Mouse (Mus musculus): ENCODE data around the gene Arhgef17. TPM values are rescaled to one million over a fixed set of nuclear protein-coding genes. Genes with fewer than 3 reads are reported as not detected.

Gene Arhgef17
- polyA plus RNA-seq, 1 experiment, result 8.0 TPM

DNA sequence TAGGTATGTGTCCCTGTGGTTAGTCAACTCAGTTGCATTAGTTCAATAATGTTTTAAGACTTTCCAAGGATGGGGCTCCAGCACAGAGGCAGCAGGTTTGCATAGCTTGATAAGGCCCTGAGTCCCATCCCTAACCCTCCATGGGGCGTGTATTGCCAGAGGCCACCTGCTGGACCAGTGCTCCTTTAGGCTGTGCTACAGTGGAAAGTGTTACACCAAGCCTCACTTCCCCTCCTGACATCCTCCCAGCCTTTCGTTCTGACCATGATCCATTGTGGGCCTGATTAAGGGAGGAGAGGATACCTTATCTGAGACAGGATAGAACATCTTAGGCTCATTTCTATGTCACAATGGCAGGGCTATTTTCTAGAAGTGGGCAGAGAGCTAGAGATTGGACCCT lies 88.0 kb downstream of the Arhgef17 start:
- Histone ChIP-seq H3K27me3 (ENCODE audit: control insufficient read depth, insufficient read depth, low read length) (no peaks in the 10 kb centered on the region), H3K4me1 (ENCODE audit: control insufficient read depth, insufficient read depth, insufficient read length, low read length) (peaks cover 6% of the 10 kb centered on the region; the same call in 1 of the 2 replicates), H3K36me3 (ENCODE audit: control insufficient read depth, insufficient read depth, low read length) (no peaks in the 10 kb centered on the region), H3K27ac (ENCODE audit: insufficient read depth, low read depth, low read length) (no peak overlapping the region), H3K4me3 (ENCODE audit: low read depth, low read length) (no peak overlapping the region)
- TF ChIP-seq CTCF (IDR thresholded peaks at IDR 0.05; ENCODE audit: extremely low read depth, insufficient read length, insufficient replicate concordance, low read depth, low read length), result no peak
- TF ChIP-seq POLR2A (IDR thresholded peaks at IDR 0.05; ENCODE audit: low read depth, low read length), result no peak
- WGBS, result 86% methylated on average over 2 of the region's 2 CpGs

DNA sequence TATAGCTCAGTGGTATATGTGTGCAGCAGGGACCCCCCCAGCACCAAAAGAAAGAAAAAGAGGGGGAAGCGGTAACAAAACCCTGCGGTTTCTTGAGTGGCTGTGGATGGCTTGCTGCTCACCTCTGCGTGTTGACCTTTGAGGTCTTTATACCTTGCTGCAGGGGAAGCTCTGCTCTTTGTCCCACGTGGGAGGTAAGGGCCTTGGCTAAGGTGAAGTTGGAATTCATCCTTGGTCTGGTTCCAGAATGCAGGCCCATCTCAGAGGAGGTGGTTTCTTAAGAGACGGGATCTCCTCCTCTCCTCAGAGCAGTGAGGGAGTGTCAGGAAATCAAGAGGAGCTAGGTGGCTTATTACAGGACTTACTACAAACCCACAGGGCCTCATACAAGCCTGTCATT lies 89.7 kb downstream of the Arhgef17 start:
- H3K27me3 ChIP-seq (ENCODE audit: control insufficient read depth, insufficient read depth, low read length), result no peaks in the 10 kb centered on the region
- H3K36me3 ChIP-seq (ENCODE audit: control insufficient read depth, insufficient read depth, low read length), result no peaks in the 10 kb centered on the region
- 93% methylated on average over 5 of the region's 5 CpGs for WGBS
- peaks cover 6% of the 10 kb centered on the region; the same call in 1 of the 2 replicates for H3K4me1 ChIP-seq (ENCODE audit: control insufficient read depth, insufficient read depth, insufficient read length, low read length)
- no peak overlapping the region for H3K27ac ChIP-seq (ENCODE audit: insufficient read depth, low read depth, low read length)
- H3K4me3 ChIP-seq (ENCODE audit: low read depth, low read length), result no peak overlapping the region
- TF ChIP-seq POLR2A (IDR thresholded peaks at IDR 0.05; ENCODE audit: low read depth, low read length) (no peak), CTCF (IDR thresholded peaks at IDR 0.05; ENCODE audit: extremely low read depth, insufficient read length, insufficient replicate concordance, low read depth, low read length) (no peak)

- Histone ChIP-seq H3K36me3 (ENCODE audit: control insufficient read depth, insufficient read depth, low read length) (no peaks in the 10 kb centered on the region), H3K27ac (ENCODE audit: insufficient read depth, low read depth, low read length) (no peak overlapping the region), H3K4me3 (ENCODE audit: low read depth, low read length) (no peak overlapping the region), H3K4me1 (ENCODE audit: control insufficient read depth, insufficient read depth, insufficient read length, low read length) (peaks cover 6% of the 10 kb centered on the region; the same call in 1 of the 2 replicates), H3K27me3 (ENCODE audit: control insufficient read depth, insufficient read depth, low read length) (no peaks in the 10 kb centered on the region)
- 92% methylated on average over 6 of the region's 6 CpGs for WGBS
- TF ChIP-seq CTCF (IDR thresholded peaks at IDR 0.05; ENCODE audit: extremely low read depth, insufficient read length, insufficient replicate concordance, low read depth, low read length) (no peak), POLR2A (IDR thresholded peaks at IDR 0.05; ENCODE audit: low read depth, low read length) (no peak)
These were observed 90.3 kb downstream of the Arhgef17 start for GRCm38 (mm10) chr7:100841608-100842007.

- TF ChIP-seq POLR2A (IDR thresholded peaks at IDR 0.05; ENCODE audit: low read depth, low read length) (no peak), CTCF (IDR thresholded peaks at IDR 0.05; ENCODE audit: extremely low read depth, insufficient read length, insufficient replicate concordance, low read depth, low read length) (no peak)
- H3K27me3 ChIP-seq (ENCODE audit: control insufficient read depth, insufficient read depth, low read length), result no peaks in the 10 kb centered on the region
- whole genome bisulfite sequencing, result 100% methylated on average over 1 of the region's 1 CpGs
- peaks cover 6% of the 10 kb centered on the region; the same call in 1 of the 2 replicates for H3K4me1 ChIP-seq (ENCODE audit: control insufficient read depth, insufficient read depth, insufficient read length, low read length)
- no peaks in the 10 kb centered on the region for H3K36me3 ChIP-seq (ENCODE audit: control insufficient read depth, insufficient read depth, low read length)
- no peak overlapping the region for H3K27ac ChIP-seq (ENCODE audit: insufficient read depth, low read depth, low read length)
- no peak overlapping the region for H3K4me3 ChIP-seq (ENCODE audit: low read depth, low read length)
These were observed 91.0 kb downstream of the Arhgef17 start for GRCm38 (mm10) chr7:100840906-100841305.

GRCm38 (mm10) chr7:100839632-100840402 lies 92.1 kb downstream of the Arhgef17 start:
- H3K4me1 ChIP-seq (ENCODE audit: control insufficient read depth, insufficient read depth, insufficient read length, low read length), result 0 out of 2 replicates have a peak, but pooled peaks cover under 1% of the 10 kb centered on the region
- no peak overlapping the region for H3K4me3 ChIP-seq (ENCODE audit: low read depth, low read length)
- no peaks in the 10 kb centered on the region for H3K27me3 ChIP-seq (ENCODE audit: control insufficient read depth, insufficient read depth, low read length)
- peaks cover 3% of the 10 kb centered on the region; the same call in 1 of the 2 replicates for H3K36me3 ChIP-seq (ENCODE audit: control insufficient read depth, insufficient read depth, low read length)
- no peak overlapping the region for H3K27ac ChIP-seq (ENCODE audit: insufficient read depth, low read depth, low read length)
- 65% methylated on average over 6 of the region's 6 CpGs for WGBS
- TF ChIP-seq CTCF (IDR thresholded peaks at IDR 0.05; ENCODE audit: extremely low read depth, insufficient read length, insufficient replicate concordance, low read depth, low read length) (no peak), POLR2A (IDR thresholded peaks at IDR 0.05; ENCODE audit: low read depth, low read length) (no peak)

GRCm38 (mm10) chr7:100837701-100838100 lies 94.2 kb downstream of the Arhgef17 start:
- no peak for TF ChIP-seq CTCF (IDR thresholded peaks at IDR 0.05; ENCODE audit: extremely low read depth, insufficient read length, insufficient replicate concordance, low read depth, low read length)
- TF ChIP-seq POLR2A (IDR thresholded peaks at IDR 0.05; ENCODE audit: low read depth, low read length), result no peak
- Histone ChIP-seq H3K4me3 (ENCODE audit: low read depth, low read length) (no peak overlapping the region), H3K27me3 (ENCODE audit: control insufficient read depth, insufficient read depth, low read length) (no peaks in the 10 kb centered on the region), H3K4me1 (ENCODE audit: control insufficient read depth, insufficient read depth, insufficient read length, low read length) (no peaks in the 10 kb centered on the region), H3K36me3 (ENCODE audit: control insufficient read depth, insufficient read depth, low read length) (peaks cover 3% of the 10 kb centered on the region; the same call in 1 of the 2 replicates), H3K27ac (ENCODE audit: insufficient read depth, low read depth, low read length) (no peak overlapping the region)
- WGBS, result 28% methylated on average over 1 of the region's 1 CpGs

- TF ChIP-seq CTCF (IDR thresholded peaks at IDR 0.05; ENCODE audit: extremely low read depth, insufficient read length, insufficient replicate concordance, low read depth, low read length) (no peak), POLR2A (IDR thresholded peaks at IDR 0.05; ENCODE audit: low read depth, low read length) (no peak)
- peaks cover 3% of the 10 kb centered on the region; the same call in 1 of the 2 replicates for H3K36me3 ChIP-seq (ENCODE audit: control insufficient read depth, insufficient read depth, low read length)
- H3K27ac ChIP-seq (ENCODE audit: insufficient read depth, low read depth, low read length), result no peak overlapping the region
- H3K4me3 ChIP-seq (ENCODE audit: low read depth, low read length), result no peak overlapping the region
- no peaks in the 10 kb centered on the region for H3K27me3 ChIP-seq (ENCODE audit: control insufficient read depth, insufficient read depth, low read length)
- WGBS, result 94% methylated on average over 10 of the region's 10 CpGs
- H3K4me1 ChIP-seq (ENCODE audit: control insufficient read depth, insufficient read depth, insufficient read length, low read length), result no peaks in the 10 kb centered on the region
These were observed 95.2 kb downstream of the Arhgef17 start for GRCm38 (mm10) chr7:100836657-100837056.

Measured in small intestine, adult 2 months (tissue).